9 mouse cellular contexts compared by ENCODE assay signal in the genomic region with DNA sequence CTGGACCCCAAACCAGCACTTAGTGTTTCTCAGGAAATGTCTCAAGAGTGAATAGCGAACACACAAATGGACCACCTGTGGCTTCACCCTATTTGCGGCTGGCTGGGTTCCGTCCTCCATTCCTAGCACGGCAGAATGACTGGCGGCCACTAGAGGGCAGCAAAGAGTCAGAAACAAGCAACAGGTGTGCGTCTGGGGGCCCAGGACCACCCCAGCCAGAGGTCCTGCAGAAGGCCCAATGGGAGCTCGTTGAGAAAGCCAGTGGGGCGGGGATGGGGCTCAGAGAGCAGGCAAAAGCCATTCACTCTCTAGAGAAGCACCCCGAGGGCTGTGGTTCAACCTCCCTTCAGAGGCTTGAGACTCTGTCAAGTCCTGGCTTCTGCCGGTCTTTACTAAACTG.
DNase-seq lines count a peak whose midpoint lies in the region; ATAC-seq and TF ChIP-seq lines count a peak whose summit lies in the region.
"Had no signal": no experiment of that assay in that cellular context is flagged by ENCODE, and none has a peak within 500 bp of the region (broad histone marks: within the 10 kb centered on the region; RNA-seq: fewer than 3 reads in every experiment).

No protein-coding gene starts in this region.

- peak; percentile 92 for TF ChIP-seq CTCF in lung, embryonic 14.5 days (IDR thresholded peaks at IDR 0.05; ENCODE audit: low read depth)

- no peaks in the 10 kb centered on the region for H3K9me3 ChIP-seq in lung, embryonic 14.5 days (ENCODE audit: low read depth, low read length)
- H3K9me3 ChIP-seq: heart, embryonic 13.5 days had no signal

- H3K27ac ChIP-seq in lung, embryonic 14.5 days (ENCODE audit: low read depth), result no peak overlapping the region
- H3K27ac ChIP-seq: heart, embryonic 13.5 days had no signal

- H3K27me3 ChIP-seq in lung, embryonic 14.5 days (ENCODE audit: insufficient read depth, low read length), result peaks cover 6% of the 10 kb centered on the region; the same call in 1 of the 2 replicates

- 8% methylated on average over 10 of the region's 10 CpGs for WGBS in lung, embryonic 14.5 days

- DNase-seq in B cell, adult 2 months, result peak; percentile 84 to 86
- peak; percentile 64 to 88 for DNase-seq in adrenal gland, adult (ENCODE audit: inconsistent age in 2 of 2, low spot score in 1 of 2)
- peak; percentile 79 for DNase-seq in embryo, embryonic 10 days (ENCODE audit: low spot score)
- peak; percentile 49 to 81 for DNase-seq in heart, adult 18-20 months
- peak; percentile 78 for DNase-seq in layer of hippocampus, adult 11-12 months (ENCODE audit: low spot score)
- peak; percentile 80 for DNase-seq in lung, embryonic 14.5 days
- peak; percentile 85 for DNase-seq in retina, embryonic 14.5 days (ENCODE audit: low spot score)
- peak; percentile 68 for DNase-seq in thymus, postnatal 25 days

- no peak overlapping the region for H3K4me2 ChIP-seq in lung, embryonic 14.5 days
- H3K4me2 ChIP-seq: heart, embryonic 13.5 days had no signal

- H3K36me3 ChIP-seq in lung, embryonic 14.5 days (ENCODE audit: insufficient read depth), result no peaks in the 10 kb centered on the region
- H3K36me3 ChIP-seq: heart, embryonic 13.5 days had no signal

- no peak overlapping the region for H3K4me3 ChIP-seq in lung, embryonic 14.5 days (ENCODE audit: low read depth, low read length)
- H3K4me3 ChIP-seq: heart, embryonic 13.5 days had no signal

- H3K9ac ChIP-seq in lung, embryonic 14.5 days, result no peak overlapping the region
- H3K9ac ChIP-seq: heart, embryonic 13.5 days had no signal

- ATAC-seq in lung, embryonic 14.5 days (ENCODE audit: insufficient read depth), result peak; percentile 44; the same call in 1 of the 2 replicates

- no peaks in the 10 kb centered on the region for H3K4me1 ChIP-seq in lung, embryonic 14.5 days (ENCODE audit: insufficient read depth)
- H3K4me1 ChIP-seq: heart, embryonic 13.5 days had no signal
